Mouse (Mus musculus) erythroblast, embryonic 14.5 days (primary cell): ENCODE measurements around the gene Twf2.

Experiments
- GATA1 ChIP-seq: IDR thresholded peaks from 2 replicates; pipeline ENCODE4 v1.6.1; 2012; ENCODE audit warnings: low read length, inconsistent platforms, mixed read lengths
- TAL1 ChIP-seq: IDR thresholded peaks from 3 replicates; pipeline ENCODE4 v1.6.1; 2012; ENCODE audit warnings: low read length, inconsistent platforms, mixed read lengths

- TF ChIP-seq GATA1 (no peak), TAL1 (no peak)
Measured at GRCm38 (mm10) chr9:106222261-106222851, 19.4 kb downstream of the Twf2 start, which contains the start of gene Tlr9.
